Mouse (Mus musculus) embryo, embryonic 11.5 days (tissue): ENCODE measurements at regions not wholly inside any gene's neighbourhood (a gene's known extent, or its start where the extent isn't known, plus 50 kb on each side); places are given as distances from the start of the nearest gene placed in this dataset.
A peak's percentile ranks its signal among the peaks of the same experiment; 100 is the strongest.

Experiments used
- DNase-seq: peaks from one replicate; pipeline ENCODE4 v3.0.0-alpha.2; 2012; ENCODE audit warnings: low read depth, low spot score

DNA sequence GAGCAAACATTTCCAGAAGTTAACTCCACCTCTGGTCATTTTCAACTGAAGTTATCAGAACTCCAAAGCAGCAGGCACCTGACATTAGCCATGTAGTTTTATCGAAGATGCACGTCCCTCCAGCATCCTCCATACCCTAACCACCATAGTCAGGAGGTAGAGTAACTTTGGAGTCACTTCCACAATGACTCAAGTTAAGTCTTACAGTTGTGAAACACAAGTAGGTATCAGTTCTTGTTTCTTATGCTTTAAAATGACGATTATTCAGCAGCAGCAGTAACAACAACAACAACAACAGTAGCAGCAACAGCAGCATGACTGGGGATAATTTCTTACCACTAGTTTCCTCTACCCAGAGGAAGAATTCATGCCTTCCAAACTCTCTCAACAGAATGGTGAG is 51.3 kb upstream of the Tank start:
- no peak for DNase-seq

- no peak for DNase-seq
Measured at GRCm38 (mm10) chr2:61524060-61524734, 54.2 kb upstream of the Tank start.

DNA sequence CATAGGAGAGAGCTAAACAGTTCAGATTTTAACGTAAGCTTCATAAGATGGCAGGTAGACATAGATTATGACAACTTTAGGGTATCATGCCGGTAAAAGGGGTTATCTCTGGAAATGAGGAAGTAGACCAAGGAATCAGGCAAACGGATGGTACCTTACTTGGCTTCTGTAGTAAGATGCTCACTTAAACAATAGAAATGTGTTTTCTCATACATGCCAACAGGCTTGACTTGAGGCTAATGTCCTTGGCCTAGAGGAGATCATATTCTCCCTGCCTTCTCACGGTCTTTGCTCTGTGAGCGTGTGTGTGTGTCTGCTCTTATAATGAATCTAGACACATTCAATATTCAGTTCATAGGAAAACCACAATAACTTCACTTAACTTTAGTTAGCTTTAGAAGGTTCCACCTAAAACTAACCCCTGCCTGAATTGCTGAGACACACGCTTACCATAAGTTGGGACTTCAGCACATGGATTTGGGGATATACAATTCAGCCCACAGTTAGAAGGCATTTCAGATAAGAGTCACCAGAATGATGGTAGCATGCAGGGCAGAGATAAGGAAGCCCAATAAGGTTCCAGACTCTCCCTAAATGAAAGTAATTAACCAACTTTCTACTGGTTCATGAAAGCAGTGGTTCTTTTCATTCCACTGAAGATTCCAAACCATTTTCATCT is 63.8 kb upstream of the Tank start:
- no peak for DNase-seq

DNA sequence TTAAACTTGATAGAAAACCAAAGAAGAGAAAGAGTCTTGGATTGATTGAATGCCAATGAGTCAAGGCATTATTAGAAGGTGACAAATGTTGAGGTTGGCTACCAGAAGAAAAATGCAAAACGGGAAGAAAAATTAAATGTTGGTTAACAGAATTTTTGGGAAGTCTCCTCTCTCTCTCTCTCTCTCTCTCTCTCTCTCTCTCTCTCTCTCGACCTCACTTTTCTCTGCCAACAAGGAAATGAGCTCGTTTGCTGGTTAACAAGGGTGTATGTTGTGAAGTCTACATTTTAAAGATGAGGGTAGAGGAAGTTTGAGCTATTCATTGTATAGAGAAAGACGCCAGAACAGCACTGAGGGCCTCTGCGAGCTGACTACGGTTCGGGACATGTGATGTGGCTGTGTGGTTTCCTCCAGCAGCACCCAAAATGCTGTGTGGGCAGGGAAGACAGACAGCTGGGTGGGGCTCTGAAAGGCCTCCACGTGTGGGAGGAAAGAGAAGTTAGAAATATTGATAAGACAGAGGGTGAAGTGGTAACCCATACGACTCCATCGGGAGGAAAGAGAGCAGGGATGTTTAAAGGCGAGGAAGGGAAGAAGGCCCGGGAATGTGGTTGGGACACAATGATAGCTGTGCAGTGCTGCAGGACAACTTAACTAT is 64.5 kb upstream of the Tank start:
- no peak for DNase-seq

DNA sequence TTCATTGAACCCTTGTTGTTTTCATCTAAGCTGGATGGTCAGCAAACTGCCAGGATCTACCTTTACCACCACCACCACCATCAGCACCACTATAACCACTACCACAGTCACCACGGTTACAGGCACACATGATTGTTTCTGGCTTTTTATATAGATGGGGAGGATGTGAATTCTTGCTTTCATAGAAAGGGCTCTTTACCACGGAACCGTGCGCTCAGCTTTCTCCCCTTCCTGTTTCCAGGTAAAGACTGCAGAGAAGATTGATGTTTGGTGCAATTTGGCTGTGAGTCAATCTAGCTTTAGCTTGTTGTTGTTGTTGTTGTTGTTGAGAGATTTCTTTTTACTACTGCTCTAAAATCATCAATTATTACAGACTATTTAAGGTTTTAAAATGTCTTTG is 74.8 kb upstream of the Tank start:
- DNase-seq = no peak

DNA sequence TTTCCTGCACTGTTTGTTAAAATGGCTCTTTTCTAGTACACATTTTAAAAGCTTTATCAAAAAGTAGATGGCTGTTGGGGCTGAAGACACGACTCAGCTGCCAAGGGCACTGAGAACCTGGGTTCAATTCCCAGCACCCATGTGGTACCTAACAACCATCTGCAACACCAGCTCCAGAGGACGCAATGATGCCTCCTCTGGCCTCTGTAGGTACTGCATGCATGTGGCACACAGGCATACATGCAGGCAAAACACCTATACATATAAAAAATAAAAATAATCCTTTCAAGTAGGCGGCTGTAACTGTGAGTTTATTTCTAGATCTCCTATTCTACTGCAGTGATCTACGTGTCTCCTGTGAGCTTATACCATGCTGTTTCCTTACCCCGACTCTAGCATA is 76.5 kb upstream of the Tank start:
- no peak for DNase-seq

GRCm38 (mm10) chr2:61499266-61499665 is 79.1 kb upstream of the Tank start:
- DNase-seq = no peak

- DNase-seq = no peak
Measured at GRCm38 (mm10) chr2:61497930-61498329, 80.5 kb upstream of the Tank start.

GRCm38 (mm10) chr2:61496968-61497367 is 81.4 kb upstream of the Tank start:
- DNase-seq = no peak

DNA sequence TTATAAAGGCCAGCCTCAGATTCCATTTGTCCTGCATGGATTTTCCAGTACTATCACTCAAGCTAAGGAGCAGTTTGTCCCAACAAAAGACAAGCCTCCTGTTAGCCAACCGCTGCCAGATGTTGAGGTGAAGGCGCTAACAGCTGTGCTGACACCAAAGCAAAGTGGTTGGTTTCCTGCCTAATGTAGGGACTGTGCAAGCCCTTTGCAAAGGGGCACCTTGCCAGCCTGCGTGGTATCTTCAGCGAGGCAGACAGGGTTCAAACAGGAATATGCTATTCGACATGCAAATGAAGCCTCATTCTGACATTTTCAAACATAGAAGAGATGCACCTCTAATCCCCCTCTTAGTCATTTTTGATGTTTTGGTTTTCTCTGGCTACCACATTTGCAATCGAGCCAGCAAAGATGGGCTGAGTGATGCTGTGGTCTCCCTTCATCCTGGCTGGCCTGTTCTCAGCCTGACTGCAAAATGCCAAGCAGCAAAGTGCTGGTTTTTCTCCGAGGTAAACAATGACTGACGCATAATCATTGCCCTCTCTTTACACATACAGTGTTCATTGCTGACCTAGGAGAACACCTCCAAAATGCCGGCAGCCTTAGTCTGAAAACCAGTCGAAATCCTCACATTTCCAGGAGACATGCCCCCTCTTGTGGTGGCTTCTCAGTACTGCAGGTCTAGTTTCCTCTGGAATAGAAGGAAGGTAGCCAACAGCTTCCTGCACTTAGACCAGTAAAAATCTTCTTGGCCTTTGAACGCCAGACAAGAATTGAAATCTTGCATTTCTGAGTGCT is 84.3 kb upstream of the Tank start:
- peak; percentile 65 for DNase-seq

DNA sequence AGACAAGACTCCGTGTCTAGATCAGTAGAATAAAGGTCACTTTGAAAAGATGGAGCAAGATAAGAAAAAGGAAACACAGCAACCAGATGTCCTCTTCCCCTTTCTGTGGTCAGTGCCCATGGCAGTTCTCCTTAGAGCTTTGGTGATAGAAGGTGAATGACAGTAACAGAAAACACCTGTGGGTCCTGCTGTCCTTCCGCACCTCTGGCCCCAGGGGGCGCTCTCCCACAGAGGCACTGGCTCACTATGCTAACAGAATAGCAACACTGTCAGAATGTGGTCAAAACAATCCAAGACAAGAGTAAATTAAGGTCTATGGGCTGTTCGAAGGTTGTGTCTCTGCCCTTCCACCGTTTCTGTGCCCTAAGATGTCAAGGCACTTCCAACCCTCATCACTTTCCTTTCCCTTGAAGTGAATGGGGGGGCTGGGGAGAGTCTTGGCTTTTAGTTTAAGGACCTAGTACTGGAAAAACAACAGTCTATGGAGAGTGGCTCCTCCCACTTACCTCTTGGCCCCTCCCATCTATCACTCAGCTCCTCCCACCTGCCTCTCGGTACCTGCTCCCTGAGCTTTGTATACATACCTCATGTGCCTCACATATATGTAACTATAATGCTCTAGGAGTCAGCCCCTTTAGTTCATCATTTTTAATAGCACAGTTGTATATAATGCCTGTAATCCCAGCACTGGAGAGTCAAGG is 86.2 kb upstream of the Tank start:
- DNase-seq = no peak

DNA sequence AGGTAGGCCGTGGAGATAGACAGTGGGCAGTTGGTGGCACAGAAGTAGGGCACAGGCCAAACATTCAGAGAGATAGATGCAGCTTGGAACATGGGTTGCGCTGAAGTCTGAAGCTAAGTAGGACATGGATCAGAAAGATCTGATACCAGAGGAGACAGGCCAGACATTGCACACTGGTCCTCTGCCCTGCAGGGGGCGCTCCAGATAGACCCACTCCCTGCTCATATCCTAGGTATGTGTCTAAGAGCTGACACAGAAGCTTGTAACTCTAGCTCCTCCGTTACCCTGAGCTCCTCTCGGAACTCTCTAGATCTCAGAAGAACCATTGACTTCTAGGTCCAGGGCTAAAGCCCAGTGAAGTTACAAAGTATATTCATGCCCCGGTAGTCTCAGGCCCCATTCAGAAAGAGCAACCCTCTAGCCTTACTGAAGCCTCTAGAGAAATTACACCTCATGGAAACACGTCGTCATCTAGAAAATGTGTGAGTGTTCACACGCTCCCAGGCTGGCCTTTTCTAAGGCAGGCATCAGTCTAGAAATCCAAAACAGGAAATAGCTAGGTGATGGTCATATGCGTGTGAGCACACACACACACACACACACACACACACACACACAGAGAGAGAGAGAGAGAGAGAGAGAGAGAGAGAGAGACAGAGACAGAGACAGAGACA is 87.8 kb upstream of the Tank start:
- DNase-seq = no peak

- DNase-seq = no peak
Measured at GRCm38 (mm10) chr2:61489762-61490161, 88.6 kb upstream of the Tank start.

DNA sequence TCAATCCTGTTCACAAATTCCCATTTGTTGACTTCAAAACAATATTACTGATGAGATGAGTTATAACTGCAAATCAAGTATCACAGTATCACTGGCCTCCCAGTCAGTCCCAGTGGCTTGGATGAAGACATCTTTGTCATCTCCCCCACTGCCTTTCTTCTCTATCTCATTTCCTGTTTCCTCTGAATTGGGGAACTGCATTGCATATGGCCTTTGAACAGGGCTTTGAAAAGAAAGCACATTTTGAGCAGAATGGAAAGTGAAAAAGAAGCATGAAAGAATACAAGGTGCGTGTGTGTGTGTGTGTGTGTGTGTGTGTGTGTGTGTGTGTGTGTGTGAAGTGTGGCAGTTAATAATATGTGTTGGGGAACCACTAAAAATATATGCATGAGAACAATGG is 94.6 kb upstream of the Tank start:
- DNase-seq = no peak

- no peak for DNase-seq
Measured at GRCm38 (mm10) chr2:61476648-61477047, 101.7 kb upstream of the Tank start.

- no peak for DNase-seq
Measured at GRCm38 (mm10) chr2:61474626-61475025, 103.8 kb upstream of the Tank start.

- no peak for DNase-seq
Measured at GRCm38 (mm10) chr2:61470521-61470920, 107.9 kb upstream of the Tank start.

DNA sequence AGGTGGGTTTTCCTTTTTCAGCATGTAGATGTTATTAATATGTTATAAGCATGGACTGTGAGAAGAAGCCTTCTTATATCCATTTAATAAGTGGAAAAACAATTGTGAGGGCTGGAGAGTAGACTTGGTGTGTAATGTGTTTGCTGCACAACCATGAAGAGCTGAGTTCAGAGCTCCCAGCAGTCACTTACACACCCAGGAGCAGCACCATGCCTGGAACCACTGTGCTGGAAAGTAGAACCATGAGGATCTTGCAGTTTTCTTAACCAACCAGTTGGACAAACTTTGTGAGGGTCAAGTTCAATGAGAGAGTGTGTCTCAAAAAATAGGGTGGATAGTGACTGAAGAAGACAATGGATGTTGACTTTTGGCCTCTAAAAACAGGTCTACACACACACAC is 108.3 kb upstream of the Tank start:
- no peak for DNase-seq

- peak; percentile 24 for DNase-seq
Measured at GRCm38 (mm10) chr2:61455902-61456301, 122.5 kb upstream of the Tank start.

- no peak for DNase-seq
Measured at GRCm38 (mm10) chr2:61454729-61455128, 123.7 kb upstream of the Tank start.

DNA sequence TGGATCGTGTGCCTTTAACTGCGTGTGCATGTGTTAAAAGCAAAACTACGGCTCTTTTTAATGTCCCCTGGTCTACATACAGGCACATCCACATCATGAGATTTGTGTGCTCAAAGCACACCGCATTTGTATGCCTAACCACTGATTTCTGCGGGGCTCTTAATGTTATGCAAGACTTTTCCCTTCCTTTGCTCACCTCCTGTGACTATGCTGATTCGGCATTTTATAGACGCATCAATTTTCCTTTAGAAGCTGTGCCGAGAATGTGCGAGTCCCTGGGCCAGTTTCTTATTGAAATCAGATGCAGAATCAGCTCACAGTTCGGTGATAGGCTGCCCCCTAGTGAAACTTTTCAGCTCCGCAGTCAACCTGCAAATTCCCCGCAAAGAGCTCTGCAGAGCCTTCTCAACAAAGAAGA is 124.1 kb upstream of the Tank start:
- peak; percentile 85 for DNase-seq
